Mouse (Mus musculus) v-Abl transformed pro-B cells (cell line): ENCODE measurements around the gene Cbfb.

ENCODE experiments used
- in situ Hi-C, 2 experiments: fragments of 400-800 bp; cut with MboI; formaldehyde crosslinking; loops; one replicate each; pipeline ENCODE4 v1.15.1; 2025; ENCODE audit not compliant: unreplicated experiment in 2 of 2

Gene Cbfb

DNA sequence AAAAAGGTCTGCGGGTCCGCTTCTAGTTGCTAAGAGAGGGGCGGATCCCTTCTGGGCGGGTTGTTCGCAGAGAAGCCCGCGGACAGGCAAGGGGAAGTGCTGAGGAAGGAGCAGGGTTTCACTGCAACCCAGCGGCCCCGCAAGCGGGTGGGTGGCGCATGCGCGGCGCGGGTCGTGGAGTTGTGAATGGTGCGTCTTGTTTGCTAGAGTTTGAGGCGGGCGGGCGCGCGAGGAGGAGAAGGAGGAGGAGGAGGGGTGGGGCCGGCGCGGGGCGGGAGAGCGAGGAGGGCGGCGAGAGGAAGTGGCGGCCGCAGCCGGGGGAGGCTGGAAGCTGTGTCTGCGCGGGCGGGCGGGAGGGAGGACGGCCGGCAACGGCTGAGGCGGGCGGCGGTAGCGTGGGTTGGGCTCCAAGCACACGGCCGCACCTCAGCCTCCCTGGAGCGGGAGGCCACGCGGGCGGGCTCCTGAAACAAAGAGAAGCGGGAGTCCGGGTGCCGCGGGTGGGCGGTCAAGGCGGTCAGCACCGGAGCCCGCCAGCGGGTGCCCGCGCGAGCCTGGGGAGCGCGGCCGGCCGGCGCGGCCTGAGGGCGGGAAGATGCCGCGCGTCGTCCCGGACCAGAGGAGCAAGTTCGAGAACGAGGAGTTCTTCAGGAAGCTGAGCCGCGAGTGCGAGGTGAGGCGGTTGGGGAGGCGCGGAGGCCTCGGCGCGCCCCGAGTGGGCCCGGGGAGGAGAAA lies at the start of gene Cbfb:
Cbfb (plus strand) TSS at position 294 of the 735 bp plus-strand sequence.
- in situ Hi-C loops: no loop called here

DNA sequence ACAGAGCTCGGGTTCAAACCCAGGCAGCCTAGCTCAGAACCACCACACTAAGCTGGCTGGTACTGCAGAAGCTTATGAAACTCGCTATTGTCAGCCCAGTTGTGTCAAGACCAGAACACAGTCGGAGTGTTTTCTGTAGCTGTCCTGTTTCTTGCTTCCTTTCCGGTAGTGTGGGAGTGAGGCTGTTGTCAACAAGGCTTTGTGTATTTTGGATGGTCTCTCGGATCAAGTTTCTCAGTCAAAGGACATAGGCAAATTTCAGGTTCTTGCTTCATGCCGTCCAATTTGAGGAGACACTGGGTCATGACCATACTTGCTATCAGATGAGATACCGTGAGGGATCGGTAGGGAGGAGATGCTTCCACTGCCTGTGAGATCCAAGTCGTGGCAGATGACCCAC lies 40.6 kb upstream of the Cbfb start:
- in situ Hi-C loops: no loop called here

DNA sequence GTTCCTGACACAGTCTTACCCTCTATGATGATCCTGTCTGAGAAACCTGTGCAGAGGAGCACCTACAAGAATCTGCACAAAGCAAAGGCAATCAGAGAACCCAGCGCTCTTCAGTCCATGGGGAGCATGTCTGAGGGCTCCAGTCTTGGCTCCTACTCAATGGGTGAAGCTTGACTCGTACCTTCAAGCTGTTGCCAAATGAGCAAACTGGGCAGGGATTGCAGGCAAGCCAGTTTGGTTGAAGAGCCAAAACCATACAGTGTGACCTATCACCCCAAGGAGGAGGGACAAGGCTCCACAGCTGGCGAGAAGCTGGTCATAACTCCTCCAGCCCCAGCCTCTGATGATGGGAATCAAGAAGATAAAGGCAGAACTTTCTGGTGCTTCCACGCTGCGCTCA lies 39.0 kb upstream of the Cbfb start, which contains the start of gene Ces4a:
Ces4a (plus strand) TSS at position 292 of the 400 bp plus-strand sequence.
- in situ Hi-C loops: no loop called here

DNA sequence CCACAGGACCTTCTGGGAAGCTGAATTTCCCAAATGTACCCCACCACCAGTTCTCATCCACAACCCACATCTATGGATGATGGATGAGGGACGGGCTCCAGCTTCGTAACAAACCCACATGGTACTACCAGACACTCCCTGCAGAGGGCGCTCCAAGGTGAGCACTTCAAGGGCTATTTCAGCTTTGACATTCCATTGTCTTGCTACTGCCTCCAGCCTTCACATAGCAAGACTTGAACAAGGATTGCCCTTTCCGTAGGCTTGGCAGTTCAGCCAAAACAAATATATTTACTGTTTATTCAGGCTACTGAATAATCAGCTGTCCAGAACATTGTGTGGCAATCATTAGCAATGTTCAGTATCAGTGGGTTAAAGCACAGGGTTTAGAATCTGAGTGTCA lies 32.1 kb upstream of the Cbfb start:
- in situ Hi-C loops: no loop called here

DNA sequence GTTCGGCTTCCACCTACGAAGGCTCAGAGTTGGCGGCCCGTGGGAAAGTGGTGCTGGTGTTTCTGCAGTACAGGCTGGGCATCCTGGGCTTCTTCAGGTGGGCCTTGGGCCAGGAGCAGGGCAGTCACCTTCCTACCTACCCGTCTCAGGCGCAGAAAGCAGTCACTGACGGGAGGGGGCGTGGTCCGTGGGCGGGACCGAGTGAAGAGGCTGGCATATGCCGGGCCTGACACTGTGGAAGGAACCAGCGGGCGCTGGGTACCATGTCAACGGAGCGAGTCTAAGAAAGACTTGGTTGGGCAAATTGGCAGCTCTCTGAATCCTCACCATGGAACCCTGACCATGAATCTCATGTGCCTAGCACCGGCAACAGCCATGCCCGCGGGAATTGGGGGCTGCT lies 28.1 kb upstream of the Cbfb start:
- in situ Hi-C loops: no loop called here

DNA sequence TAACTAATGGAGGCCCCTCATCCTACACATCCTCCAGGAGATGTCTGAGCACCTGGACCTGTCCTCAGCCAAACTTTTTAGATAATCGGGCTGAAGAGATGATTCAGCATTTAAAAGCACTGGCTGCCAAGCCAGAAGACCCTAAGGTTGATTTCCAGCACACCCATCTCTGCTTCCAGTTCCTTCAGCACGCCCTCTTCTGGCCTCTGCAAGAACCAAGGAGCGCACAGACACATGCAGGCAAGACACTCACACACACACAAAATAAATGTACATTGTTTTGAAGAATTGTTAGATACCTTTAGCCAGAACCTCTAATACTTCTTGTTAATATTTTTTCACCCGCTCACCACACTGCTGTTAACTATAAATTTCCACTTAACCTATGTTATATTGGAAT lies 18.8 kb upstream of the Cbfb start:
- in situ Hi-C loops: no loop called here

DNA sequence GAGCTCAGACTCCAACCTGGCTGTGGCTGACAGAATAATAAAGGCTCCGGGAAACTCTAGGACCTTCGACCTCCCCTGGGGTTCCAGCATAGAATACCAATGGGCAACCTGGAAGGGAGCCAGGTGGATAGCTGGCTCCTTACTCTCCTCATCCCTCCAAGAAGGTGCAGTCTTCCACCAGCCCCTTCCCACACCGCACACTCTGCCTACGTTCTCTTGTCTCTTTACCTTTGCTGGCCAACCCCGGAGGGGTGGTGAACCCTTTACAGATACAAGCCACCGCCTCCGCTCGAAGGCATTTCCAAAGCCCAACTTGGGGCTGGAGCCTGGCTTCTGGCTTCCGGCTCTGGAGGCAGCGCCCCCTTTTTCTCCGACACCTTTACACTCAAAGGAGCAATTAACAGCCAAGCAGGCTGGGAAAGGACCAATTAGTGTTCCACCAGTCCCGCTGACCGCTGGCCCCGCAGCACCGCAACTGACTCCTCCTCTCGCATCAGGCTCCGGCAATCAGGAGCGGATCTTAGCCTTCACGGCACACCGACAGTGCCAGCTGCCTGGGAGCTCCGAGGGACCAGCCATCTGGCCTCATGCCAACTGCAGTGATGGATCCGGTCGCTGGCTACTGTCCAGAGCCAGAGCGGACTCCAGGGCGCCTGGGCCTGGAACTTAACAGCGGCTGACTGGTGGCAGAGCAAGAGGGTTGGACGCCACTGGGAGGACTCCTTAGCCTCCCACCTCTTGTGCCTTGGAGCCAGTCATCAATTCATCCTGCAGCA lies 17.7 kb upstream of the Cbfb start:
- in situ Hi-C loops: no loop called here

DNA sequence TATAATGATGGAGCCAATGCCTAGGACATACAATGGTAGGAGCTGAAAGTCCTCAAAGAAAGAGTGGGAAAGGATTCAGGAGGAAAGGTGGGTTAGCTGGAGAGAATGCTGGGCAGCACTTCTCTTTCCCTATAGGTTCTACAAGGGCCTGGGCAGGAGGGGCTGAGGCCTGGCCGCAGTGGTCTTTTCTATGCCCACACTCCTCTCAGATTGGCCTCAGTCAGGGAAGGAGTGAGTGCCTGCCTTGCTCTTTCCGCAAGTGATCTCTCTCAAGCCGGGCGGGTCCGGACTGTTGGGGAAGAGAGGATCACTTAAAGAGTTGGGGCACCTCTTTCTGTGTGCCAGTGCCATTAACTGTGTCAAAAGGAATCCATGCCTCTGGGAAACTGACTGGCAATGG lies 16.2 kb upstream of the Cbfb start:
- in situ Hi-C loops: no loop called here

DNA sequence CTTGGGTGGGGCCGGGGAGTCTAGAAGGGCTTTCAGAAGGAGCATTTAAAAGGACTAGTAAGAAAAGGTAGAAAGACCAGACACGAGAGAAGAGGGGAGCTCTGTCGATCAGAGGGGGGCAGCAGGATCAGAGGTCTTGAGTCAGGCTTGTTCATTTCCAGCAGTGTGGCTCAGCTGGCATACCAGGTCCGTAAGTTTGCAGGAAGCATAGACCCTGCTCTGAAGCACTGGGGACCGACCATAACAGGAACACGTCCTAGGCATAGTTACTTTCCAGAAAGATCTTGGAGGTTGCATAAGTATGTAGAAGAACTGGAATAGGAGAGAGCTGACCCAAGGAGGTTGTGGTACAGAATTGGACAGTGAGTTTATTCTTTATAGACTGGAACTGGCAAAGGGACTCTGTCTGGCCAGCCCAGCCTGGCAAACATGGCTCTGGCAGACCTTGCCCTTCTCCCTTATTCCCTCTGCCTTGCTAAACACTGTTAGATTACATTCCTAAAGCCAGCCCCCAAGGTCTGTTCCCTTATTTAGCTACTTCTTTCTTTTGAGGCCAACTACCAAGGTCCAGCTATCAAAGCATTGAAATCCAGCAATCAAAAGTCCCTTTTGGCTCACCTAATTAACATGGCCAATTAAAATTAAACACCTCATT lies 15.3 kb upstream of the Cbfb start:
- in situ Hi-C loops: loop anchor here (5.0 kb wide), 2 partner anchors 62 to 132 kb away; partner anchors contain the start of gene 4931428F04Rik (in 2 of the 2)

DNA sequence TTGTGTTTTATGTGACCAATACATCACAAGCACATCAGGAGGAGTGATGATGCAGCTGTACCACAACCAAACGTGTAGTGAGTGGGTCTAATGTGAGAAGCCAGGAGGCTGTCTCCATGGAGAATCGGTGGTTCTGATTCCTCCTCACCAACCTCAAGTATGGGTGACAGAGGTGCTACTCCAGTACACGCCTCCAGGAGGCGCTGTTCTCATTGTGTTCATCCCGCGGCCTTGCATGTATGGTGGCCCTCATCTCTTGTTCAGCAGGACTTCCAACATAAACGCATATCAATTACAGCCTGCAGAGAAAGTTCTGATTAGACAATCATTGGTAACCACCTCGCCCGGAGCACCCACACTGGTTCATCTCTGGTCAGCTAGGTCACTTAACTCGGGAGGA lies 12.9 kb upstream of the Cbfb start:
- in situ Hi-C loops: loop anchor here (5.0 kb wide), 2 partner anchors 60 to 130 kb away; partner anchors contain the start of gene 4931428F04Rik (in 2 of the 2)

DNA sequence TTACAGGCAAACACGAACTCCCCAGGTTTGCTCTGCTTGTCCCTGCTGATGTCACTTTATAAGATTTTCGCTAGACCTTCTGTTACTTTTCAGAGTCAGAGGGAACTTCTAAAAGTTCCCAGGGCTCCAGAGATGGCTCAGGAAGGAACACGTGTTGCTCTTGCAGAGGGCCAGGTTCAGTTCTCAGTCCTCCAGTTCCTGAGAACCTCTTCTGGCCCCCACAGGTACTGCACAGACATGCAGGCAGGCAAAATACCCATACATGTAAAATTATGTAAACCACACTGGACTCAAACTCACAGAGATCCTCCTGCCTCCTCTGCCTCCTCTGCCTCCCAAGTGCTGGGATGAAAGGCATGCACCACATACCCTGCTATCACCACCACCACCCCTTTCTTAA lies 12.4 kb upstream of the Cbfb start:
- in situ Hi-C loops: loop anchor here (5.0 kb wide), 2 partner anchors 59 to 129 kb away; partner anchors contain the start of gene 4931428F04Rik (in 2 of the 2)

DNA sequence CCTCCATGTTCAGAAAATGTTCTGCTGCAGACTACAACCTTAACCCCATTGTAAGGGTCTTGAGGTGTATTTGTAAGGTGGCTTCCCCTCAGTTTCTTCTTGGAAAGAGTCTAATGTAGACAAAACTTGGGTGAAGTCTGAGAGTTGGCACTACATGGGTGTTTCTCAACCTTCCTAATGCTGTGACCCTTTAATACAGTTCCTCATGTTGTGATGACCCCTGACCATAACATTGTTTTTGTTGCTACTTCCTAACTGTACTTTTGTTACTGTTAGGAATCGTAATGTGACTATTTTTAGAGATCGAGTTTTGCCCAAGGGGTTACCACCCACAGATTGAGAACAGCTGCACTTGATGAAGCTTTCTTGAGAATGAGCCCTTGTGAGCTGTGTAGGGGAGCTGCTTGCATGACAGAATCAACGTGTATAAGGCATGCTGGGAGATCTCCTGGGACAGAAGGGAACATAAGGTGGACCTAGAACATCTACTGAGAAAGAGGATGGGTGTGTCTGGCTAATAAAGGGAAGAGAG lies 9.3 kb upstream of the Cbfb start:
- in situ Hi-C loops: loop anchor here in 1 of 2 experiments (10.0 kb wide), 1 partner anchor 104 kb away; the partner anchor contains the start of genes Fbxl8, Hsf4 and Tradd

DNA sequence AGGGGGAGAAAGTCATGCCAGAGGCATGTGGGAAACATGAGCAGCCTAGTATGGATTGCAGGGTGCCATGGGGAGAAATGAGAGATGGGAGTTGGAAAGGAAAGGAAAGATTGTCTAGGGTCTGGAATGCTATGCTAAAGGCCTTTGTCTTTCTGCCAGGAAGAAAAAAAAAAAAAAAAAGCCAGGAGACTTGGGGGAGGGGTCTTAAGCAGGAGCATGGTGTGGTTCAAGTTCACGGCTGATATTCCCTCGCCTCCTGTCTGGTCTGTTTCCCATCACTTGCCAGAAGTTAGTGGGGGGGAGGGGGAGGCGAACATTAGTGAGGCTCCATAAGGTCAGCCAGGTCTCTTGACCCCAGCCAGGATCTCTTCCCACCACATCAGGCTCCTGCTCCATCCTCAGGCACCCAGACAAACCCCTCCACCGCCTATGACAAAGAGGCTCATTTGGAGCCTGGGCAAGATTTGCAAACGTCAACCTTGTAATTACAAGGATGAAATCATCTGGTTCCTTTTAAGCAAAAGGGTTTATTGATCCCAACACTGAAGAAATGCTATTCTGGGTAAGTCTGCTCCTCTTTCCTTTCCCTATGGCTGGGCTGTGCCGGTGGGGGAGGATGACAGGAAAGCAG lies 6.1 kb upstream of the Cbfb start:
- in situ Hi-C loops: loop anchor here in 1 of 2 experiments (10.0 kb wide), 1 partner anchor 100 kb away; the partner anchor contains the start of genes Fbxl8, Hsf4 and Tradd

DNA sequence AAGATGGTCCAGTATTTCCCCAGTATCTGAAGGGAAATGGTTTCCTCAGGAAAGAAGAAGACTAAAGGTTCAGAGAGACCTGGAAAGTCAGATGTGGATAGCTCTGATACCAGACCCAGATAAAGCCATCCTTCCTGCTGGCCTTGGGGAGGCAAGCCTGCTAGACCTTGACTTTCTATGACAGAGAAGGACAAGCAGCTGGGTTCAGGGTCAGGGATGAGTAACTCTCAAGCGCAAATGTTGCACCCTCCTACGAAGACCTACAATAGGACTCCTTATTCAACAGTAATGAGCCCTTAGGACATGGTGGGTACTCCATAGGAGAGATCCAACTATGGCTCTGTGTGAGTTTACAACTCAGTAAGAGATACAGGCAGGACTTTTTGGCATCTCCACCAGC lies 5.3 kb upstream of the Cbfb start:
- in situ Hi-C loops: loop anchor here in 1 of 2 experiments (10.0 kb wide), 1 partner anchor 100 kb away; the partner anchor contains the start of genes Fbxl8, Hsf4 and Tradd

DNA sequence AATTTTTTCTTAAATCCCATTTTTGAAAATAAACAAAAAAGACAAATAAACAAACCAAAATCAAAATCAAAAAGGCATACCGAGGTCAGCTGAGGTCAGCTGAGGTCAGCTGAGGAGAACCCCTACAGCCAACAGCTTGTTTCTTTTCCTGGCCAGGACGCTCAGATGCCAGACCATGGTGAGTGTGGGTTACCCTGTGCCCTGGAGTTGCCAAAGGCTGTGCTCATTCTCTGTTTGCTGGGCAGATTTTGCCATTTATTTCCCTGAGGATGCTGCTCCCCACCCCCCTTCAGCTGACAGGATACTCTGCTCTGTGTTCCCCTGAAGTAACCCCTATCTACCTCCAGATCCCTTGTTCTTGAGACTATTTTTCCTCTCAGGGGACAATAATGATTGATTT lies 3.4 kb upstream of the Cbfb start:
- in situ Hi-C loops: loop anchor here in 1 of 2 experiments (10.0 kb wide), 1 partner anchor 98 kb away; the partner anchor contains the start of genes Fbxl8, Hsf4 and Tradd

DNA sequence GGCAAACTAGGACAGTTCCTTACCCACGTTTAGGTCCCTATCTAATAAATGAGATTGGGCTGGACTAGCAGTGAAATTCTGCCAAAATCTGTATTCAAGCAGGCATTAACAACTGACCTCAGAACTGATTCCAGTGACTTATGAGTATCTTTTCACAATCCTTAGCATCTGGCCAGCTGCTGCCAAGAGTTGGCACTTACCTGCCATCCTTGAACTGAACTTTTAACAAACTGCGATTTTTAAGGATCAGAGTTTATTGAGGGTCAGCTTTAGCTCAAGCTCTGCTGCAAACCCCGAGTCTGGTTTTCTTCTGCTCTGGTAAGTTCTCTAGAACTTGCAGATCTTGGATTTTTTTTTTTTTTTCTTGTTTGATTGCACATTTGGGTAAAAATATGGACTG lies 892 bp upstream of the Cbfb start:
- in situ Hi-C loops: loop anchor here in 1 of 2 experiments (10.0 kb wide), 1 partner anchor 95 kb away; the partner anchor contains the start of genes Fbxl8, Hsf4 and Tradd

DNA sequence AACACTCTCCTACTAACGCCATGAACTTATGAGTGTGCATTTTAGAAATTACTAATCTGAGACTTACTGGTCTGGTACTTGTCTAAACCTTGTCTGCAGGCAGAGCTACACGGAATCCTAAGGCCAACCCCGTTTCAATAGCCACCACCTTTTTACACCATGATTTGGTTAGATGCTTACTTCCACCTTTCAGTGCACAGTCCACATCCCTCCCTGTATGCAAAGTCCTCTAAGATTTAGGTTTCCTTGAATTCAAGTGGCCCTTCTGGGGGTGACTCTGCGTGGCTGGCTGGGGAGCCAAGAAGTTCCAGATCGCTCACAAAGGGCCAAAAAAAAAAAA lies 463 bp upstream of the Cbfb start:
- in situ Hi-C loops: no loop called here

DNA sequence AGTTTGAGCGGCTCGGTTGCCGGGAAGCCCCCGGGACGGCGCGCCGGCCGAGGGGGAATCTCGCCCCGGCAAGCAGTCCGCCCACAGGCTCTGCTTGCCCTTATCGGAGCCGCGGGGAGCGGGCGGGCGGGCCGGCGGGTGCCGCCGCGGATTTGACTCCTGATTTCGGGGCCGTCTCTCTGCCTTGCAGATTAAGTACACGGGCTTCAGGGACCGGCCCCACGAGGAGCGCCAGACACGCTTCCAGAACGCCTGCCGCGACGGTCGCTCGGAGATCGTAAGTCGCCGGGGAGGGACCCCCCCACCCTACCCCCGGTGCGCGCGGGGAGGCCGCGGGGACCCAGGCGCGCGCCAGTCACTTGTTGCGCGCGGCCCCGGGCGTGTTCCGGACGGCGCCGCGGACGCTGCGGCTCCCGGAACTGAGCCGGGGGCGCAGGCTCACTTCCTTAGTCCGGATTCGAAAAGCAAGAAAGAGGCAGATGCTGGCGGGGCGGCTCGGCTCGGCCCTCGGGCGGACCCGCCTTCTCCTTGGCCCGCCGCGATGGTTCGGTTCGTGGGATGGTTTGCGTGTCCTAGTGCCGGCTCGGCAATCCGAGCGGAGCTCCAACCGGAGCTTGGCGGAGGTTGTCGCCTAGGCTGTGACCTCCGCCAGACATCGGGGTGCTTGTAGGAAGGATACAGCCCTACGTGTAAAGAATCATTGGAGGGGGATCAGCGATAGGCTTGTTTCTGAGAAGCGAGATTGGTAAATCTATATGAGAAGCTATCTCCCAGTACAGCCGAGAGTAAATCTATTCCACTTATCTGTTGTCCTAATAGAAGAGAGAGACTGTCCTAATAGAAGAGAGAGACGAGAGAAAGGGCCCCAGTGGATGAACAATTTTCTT lies 885 bp downstream of the Cbfb start:
- in situ Hi-C loops: no loop called here

DNA sequence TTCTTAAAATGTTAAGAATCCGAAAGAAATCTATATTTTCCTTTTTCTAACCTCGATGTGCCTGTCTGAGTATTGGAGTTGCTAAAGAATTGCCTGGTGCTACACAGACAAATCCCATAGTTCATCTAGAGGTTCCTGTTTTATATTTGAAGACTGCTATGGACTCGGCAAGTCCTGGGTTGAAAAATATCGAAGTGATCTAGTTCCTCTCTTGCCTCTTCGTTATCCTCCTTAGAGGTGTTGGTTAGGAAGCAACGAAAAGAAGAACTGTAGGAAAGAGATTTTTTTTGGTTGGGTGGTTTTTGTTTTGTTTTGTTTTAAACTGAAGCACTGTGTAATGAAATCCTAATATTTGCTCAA lies 1.5 kb downstream of the Cbfb start:
- in situ Hi-C loops: no loop called here
